Mouse (Mus musculus): ENCODE measurements around the gene Gm49027. TPM values are rescaled to one million over a fixed set of nuclear protein-coding genes. Genes with fewer than 3 reads are reported as not detected.

The Gm49027 gene
- total RNA-seq, 2 experiments from 2014 or later, result 7.0 to 7.7 TPM

GRCm38 (mm10) chr5:123499717-123500116, 25.6 kb downstream of the Gm49027 start:
- intact Hi-C loops (cut with DNase I), result loop anchor here (2.0 to 5.0 kb wide), 4 partner anchors 23 to 247 kb away; partner anchors contain the start of gene Wdr66
- Histone ChIP-seq H3K4me3 (no peak overlapping the region), H3K27ac (no peak overlapping the region)
- DNase-seq (ENCODE audit: extremely low spot score in 1 of 2, low spot score in 2 of 2), result peak in 1 of 2 experiments; percentile 36
- TF ChIP-seq CTCF (IDR thresholded peaks at IDR 0.05), result peak; percentile 65

- intact Hi-C loops (cut with DNase I), result no loop called here
- no peak for TF ChIP-seq CTCF (IDR thresholded peaks at IDR 0.05)
- DNase-seq (ENCODE audit: extremely low spot score in 1 of 2, low spot score in 2 of 2), result no peak
- Histone ChIP-seq H3K4me3 (no peak overlapping the region), H3K27ac (no peak overlapping the region)
These were observed 35.4 kb downstream of the Gm49027 start for GRCm38 (mm10) chr5:123489935-123490334.

- DNase-seq (ENCODE audit: extremely low spot score in 1 of 2, low spot score in 2 of 2), result no peak
- Histone ChIP-seq H3K27ac (no peak within 1 kb of the TSS), H3K4me3 (0 out of 2 replicates have a peak within 1 kb of the TSS, but pooled peaks have one; percentile 5)
- TF ChIP-seq CTCF (IDR thresholded peaks at IDR 0.05), result no peak
- intact Hi-C loops (cut with DNase I), result no loop called here
These were observed 36.0 kb downstream of the Gm49027 start, which contains the start of the genes Lrrc43 and Il31 for GRCm38 (mm10) chr5:123489112-123489785. Lrrc43 (plus strand) TSS chr5:123489305. Il31 (minus strand) TSS chr5:123489489.

GRCm38 (mm10) chr5:123487659-123488395, 37.5 kb downstream of the Gm49027 start:
- Histone ChIP-seq H3K27ac (no peak overlapping the region), H3K4me3 (no peak overlapping the region)
- intact Hi-C loops (cut with DNase I), result no loop called here
- no peak for DNase-seq (ENCODE audit: extremely low spot score in 1 of 2, low spot score in 2 of 2)
- TF ChIP-seq CTCF (IDR thresholded peaks at IDR 0.05), result no peak

- Histone ChIP-seq H3K27ac (no peak overlapping the region), H3K4me3 (no peak overlapping the region)
- intact Hi-C loops (cut with DNase I), result no loop called here
- DNase-seq (ENCODE audit: extremely low spot score in 1 of 2, low spot score in 2 of 2), result no peak
- no peak for TF ChIP-seq CTCF (IDR thresholded peaks at IDR 0.05)
These were observed 51.5 kb downstream of the Gm49027 start for GRCm38 (mm10) chr5:123473817-123474216.

- Histone ChIP-seq H3K27ac (no peak overlapping the region), H3K4me3 (no peak overlapping the region)
- intact Hi-C loops (cut with DNase I), result no loop called here
- no peak for TF ChIP-seq CTCF (IDR thresholded peaks at IDR 0.05)
- DNase-seq (ENCODE audit: extremely low spot score in 1 of 2, low spot score in 2 of 2), result no peak
These were observed 54.4 kb downstream of the Gm49027 start for GRCm38 (mm10) chr5:123470784-123471400.

- no peak for DNase-seq (ENCODE audit: extremely low spot score in 1 of 2, low spot score in 2 of 2)
- no peak overlapping the region for H3K4me3 ChIP-seq
- no peak for TF ChIP-seq CTCF (IDR thresholded peaks at IDR 0.05)
- no peak overlapping the region for H3K27ac ChIP-seq
- intact Hi-C loops (cut with DNase I), result no loop called here
These were observed 60.6 kb downstream of the Gm49027 start for GRCm38 (mm10) chr5:123464638-123465037.

Small RNA genes lying within 50 kb of the gene (microRNA-seq; reads per million reads assigned to microRNA genes)
- 0.48 to 1.5 reads per million in 2 experiments for gene Mir7647

Other genes starting within 250 kb of the Gm49027 start
- gene Bcl7a, start 181.7 kb downstream of the Gm49027 start, total RNA-seq (2021), result 10 to 100 TPM; 65.4 to 68.2 TPM
- 10 to 100 TPM; 20.5 to 20.8 TPM for gene Mlxip, start 130.7 kb downstream of the Gm49027 start, total RNA-seq (2021)
- gene Lrrc43, start 36.2 kb downstream of the Gm49027 start, total RNA-seq (2021), result under 1 TPM; 0.49 to 0.61 TPM
- not detected for gene Il31, start 36.0 kb downstream of the Gm49027 start, total RNA-seq (2021)
- 1 to 10 TPM in 1 of 2 experiments, under 1 TPM in 1; 0.95 to 1.1 TPM for gene B3gnt4, start 15.0 kb downstream of the Gm49027 start, total RNA-seq (2021)
- 10 to 100 TPM; 27.9 to 29.0 TPM for gene Diablo, start 1.3 kb downstream of the Gm49027 start, total RNA-seq (2021)
- 100 to 1,000 TPM in 1 of 2 experiments, 10 to 100 TPM in 1; 87.3 to 105 TPM for gene Vps33a, start 47.5 kb upstream of the Gm49027 start, total RNA-seq (2021)
- gene Clip1, start 159.1 kb upstream of the Gm49027 start, total RNA-seq (2021), result 100 to 1,000 TPM; 139 TPM
- gene Zcchc8, start 195.6 kb upstream of the Gm49027 start, total RNA-seq (2021), result 10 to 100 TPM; 40.5 to 47.3 TPM
- 10 to 100 TPM; 84.2 to 84.8 TPM for gene Rsrc2, start 223.9 kb upstream of the Gm49027 start, total RNA-seq (2021)
- gene Kntc1, start 224.2 kb upstream of the Gm49027 start, total RNA-seq (2021), result 1 to 10 TPM in 1 of 2 experiments, under 1 TPM in 1; 0.68 to 1.1 TPM

Measured in left cerebral cortex, adult 2 months (tissue).